Mouse (Mus musculus): ENCODE measurements at regions not wholly inside any gene's neighbourhood (a gene's known extent, or its start where the extent isn't known, plus 50 kb on each side); places are given as distances from the start of the nearest gene placed in this dataset.

DNA sequence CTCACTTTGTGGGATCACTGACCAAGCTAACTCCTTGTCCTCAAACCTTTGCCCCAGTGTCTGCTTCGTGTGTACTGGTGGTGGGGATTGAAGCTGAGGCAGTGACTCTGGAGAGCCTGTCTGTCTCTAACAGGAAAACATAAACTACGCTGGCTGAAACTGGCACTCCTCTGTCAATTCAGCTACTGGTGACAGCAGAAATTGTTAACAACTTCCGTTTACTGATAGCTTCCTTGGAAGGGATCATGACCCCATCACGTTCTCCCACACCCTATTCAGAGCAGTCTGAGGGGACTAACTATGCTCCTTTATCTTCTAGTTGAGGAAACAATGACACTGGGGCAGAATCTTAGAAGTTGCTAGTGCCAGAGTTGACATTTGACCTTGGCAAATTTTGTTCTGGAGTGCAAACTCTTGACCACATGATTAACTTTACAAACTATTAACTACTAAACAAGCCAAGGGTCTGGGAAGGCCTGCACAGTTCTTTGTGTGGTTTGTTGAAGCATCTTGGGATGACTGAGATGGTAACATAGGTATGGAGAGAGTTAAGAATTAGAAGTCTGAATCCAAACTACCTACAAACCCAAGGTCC, 96.7 kb upstream of the Max start:
- TF ChIP-seq GATA1 (IDR thresholded peaks at IDR 0.05; ENCODE audit: low read length) = no peak

DNA sequence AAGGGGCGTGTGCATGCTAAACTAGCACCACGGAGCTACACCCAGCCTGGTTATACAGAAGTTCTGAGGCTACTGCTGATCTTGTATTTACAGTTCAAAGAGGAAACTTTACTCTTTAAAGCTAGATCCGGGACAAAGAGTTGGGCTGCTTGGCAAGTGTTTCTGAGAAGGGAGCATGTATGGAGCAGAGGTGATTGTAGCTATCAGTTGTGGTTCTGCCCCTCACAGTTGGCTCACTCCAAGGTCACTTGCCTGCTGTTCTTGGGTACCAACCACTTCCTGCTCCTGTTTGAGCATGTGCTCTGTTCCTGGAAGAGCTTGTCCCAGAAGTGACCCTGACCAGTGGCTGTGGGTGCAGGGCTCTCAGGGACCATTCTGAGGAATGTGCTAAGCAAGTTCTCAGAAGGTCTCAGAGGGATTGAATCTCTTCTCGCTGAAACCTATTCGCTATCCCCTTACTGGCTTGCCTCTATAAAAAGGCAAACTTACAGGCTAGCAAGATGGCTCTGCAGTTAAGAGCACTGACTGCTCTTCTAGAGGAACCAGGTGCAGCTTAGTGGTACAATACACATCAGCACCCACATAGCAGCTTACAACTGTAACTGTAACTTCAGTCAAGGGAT, 94.9 kb upstream of the Max start:
- no peak for TF ChIP-seq GATA1 (IDR thresholded peaks at IDR 0.05; ENCODE audit: low read length)

DNA sequence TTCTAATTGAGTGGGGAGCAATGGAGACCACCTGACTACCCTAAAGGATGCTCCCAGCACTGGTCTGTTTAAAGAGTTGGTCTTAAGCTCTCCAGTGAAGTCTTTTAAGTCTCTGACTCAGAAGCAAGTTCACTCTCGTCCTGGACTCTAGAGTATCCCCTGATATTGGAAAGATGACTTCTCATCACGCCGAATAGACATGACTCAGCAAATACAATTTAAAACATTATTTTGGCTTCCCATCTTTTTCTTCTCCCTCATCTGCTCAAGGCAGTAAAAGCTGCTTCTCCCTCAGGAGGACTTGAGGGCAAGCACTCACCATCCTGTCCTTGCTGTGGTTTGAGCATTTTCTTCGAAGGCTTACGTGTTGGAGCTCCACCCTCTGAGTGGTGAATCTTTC, 92.7 kb upstream of the Max start:
- no peak for TF ChIP-seq GATA1 (IDR thresholded peaks at IDR 0.05; ENCODE audit: low read length)

DNA sequence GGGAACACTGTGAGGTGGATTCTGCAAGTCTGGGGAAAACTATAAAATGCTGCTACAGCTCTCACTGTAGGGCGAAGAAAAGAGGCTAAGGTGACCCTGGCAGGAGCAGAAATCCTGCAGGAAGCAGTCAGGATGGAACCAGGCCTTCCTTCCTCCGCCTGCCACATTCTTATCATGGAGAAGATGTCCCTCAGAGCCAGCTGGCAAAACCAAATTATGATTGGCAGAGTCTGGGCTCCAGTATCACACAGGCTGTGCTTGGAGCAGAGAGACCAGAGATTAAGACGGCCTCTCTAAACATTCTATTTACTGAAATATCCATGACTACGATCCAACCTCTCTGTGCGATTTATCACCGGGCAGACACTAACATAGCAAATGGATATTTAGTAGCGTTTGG, 92.2 kb upstream of the Max start:
- TF ChIP-seq GATA1 (IDR thresholded peaks at IDR 0.05; ENCODE audit: low read length) = no peak

DNA sequence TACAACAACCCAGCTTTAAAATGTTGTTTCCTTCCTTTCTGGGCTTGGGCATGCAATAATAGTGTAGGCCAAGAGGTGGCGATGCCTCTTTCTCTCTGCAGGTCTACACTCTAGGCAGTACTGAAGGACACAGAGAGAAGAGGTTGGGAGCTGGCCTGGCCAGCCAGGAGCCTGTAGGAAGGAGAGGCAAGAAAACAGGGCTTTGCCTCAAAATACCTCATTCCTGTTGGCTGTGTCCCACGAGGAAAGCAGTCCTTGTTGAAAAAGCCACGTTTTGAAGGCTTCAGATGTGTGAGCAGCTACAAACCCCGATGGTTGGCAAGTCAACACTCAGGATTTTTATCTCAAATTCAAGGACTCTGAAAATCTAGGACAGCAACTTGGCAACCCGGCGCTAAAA, 90.9 kb upstream of the Max start:
- TF ChIP-seq GATA1 (IDR thresholded peaks at IDR 0.05; ENCODE audit: low read length) = no peak

DNA sequence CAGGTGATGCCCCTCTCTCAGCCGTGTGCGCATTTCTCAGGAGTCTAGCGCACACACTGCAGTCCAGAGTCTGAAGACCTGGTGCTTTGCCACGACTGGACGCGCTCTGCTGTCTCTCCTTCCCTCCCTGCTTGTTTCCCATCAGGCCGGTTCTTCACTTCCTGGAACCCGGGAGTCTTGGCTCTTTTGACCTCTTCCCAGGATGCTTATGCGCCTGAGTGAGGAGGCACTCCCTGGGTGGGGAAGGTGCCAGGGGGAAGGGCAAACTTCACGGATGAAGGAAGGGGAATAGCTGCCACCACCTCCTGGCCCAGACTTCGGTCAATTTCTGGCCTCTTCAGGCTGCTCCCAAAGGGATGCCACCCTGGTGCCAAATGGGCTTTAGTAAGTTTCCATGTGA, 86.4 kb upstream of the Max start:
- no peak for TF ChIP-seq GATA1 (IDR thresholded peaks at IDR 0.05; ENCODE audit: low read length)

DNA sequence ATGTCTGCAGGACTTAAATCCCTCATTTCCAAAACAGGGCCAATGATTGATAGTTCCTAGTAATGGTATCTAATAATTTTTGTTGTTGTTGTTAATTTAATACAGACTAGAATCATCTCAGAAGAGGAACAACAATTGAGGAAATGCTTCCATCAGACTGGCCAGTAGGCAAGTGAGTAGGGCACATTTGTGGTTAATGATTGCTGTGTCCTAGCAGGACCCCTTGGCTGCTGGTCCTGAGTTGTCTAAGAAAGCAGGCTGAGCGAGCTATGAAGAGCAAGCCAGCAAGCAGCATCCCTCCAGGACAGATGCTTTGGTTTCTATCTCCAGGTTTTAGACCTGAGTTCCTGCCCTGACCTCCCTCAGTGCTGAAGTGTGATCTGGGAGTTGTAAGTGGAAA, 85.3 kb upstream of the Max start:
- no peak for TF ChIP-seq GATA1 (IDR thresholded peaks at IDR 0.05; ENCODE audit: low read length)

DNA sequence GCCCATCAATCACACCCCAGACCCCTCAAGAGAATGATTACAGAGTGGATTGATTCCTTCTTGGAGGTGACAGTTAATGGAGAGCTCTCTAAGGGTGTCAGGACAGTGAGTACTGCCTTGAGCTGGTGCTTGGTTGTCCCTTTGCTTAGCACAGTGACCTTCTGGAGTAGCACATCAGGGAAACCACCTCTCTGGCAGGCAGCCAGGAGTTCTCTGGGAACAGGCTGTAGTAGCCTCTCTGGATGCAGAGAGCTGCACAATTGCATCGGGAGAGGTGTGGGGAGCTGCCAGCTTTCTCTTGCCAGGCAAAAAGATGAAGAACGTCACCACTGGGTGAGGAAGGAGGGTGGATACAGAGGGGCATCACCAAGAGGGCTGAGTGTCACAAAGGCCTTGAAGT, 84.0 kb upstream of the Max start:
- TF ChIP-seq GATA1 (IDR thresholded peaks at IDR 0.05; ENCODE audit: low read length) = no peak

DNA sequence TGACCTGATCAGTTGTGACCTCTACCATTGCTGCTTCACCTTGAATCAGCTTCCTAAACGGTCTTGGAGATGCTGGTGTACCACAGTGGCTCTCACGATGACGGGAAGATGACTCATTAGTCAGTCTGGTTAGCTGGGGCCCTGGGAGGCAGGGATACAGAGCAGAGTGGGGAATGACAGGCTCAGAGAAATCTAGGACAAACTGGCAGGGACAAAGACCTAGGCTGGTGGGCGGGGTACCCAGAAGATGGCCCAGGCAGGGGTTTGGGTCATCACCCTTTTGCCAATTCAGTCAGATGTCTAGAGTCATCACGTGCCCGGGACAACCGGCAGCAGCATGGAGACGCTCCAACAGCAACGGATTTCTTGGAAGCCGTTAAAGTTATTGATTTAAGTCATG, 83.4 kb upstream of the Max start:
- TF ChIP-seq GATA1 (IDR thresholded peaks at IDR 0.05; ENCODE audit: low read length) = no peak

DNA sequence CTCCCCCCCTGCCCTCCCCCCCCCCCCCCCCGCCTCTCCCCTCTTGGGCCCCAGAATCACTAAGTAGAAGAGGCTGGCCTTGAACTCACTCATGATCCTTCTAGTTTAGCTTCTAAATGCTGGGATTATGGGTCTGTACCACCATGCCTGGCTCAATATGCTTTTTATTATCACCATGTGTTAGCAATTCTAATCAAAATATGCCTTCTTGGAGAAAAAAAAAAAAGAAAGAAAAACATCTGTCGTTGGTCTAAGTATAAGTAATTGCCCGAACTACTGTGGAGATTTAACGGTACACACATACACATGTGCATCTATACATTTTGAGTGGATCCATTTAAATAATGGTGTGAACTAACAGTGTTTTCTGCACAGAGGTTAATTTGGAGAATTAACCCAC, 80.4 kb upstream of the Max start:
- no peak for TF ChIP-seq GATA1 (IDR thresholded peaks at IDR 0.05; ENCODE audit: low read length)

DNA sequence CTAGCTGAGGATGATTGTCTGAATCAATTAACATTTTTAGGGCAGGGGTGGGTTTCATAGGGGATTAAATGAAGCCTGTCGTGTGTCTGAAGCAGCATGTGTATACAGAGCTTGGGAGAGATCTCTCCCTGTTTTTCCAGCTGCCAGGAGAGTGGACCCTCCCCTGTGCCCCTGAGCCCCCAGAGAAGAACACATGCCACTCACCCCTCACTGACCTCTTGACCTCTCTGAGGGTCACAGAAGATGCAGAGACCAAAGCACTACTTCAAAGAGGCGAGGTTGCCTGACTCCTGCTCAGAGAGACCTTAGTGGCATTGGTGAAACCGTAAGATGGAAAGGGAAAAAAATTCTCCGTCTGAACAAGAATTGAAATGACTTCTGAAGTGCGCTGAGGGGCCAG, 79.1 kb upstream of the Max start:
- TF ChIP-seq GATA1 (IDR thresholded peaks at IDR 0.05; ENCODE audit: low read length) = no peak

DNA sequence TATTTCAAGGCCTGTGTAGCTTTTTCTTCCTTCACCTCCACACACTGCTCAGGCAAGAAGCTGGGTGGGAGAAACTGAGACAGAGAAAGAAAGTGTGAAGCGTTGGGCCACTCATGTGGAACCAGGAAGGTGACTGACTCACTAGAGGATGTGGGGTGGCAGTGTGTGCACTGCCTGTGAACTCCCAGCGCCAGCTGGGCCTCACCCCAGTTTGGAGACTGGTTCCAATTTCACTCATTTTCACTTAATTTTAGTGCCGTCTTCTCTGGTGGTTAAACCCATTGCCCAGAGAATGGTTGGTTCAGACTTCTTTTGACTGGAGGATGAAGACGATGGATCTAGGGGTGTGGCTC, 77.9 kb upstream of the Max start:
- no peak for TF ChIP-seq GATA1 (IDR thresholded peaks at IDR 0.05; ENCODE audit: low read length)

DNA sequence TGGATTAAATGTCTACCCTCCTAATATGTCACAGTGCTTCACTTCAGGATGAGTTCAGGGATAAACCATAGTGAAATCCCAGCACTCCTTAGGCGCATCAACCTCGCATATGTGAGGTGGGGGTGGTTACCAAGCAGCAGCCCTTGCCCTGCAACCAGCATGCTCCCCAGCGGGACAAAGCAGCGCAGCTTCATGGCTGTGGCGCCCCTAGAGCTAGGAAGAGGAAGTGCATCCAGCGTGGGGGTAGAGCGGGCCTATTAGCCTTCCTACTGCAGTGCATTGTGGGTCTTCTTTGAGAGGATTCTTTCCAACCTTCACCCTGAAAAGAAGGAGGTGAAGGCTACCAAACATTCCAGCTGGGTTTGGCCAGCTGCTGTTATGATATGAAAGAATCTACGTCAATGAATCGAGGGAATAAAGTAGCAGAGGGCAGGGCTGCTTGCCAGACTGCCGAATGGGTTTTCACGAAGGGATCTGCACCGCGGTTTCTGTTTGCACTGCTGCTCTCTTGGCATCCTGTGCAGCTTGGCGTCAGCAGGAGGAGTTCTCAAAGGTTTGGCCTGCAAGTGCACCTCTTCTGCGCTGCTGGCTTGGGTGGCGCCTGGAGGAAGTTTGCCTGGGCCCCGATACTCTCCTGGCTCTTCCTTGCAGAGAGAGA, 77.4 kb upstream of the Max start:
- no peak for TF ChIP-seq GATA1 (IDR thresholded peaks at IDR 0.05; ENCODE audit: low read length)

DNA sequence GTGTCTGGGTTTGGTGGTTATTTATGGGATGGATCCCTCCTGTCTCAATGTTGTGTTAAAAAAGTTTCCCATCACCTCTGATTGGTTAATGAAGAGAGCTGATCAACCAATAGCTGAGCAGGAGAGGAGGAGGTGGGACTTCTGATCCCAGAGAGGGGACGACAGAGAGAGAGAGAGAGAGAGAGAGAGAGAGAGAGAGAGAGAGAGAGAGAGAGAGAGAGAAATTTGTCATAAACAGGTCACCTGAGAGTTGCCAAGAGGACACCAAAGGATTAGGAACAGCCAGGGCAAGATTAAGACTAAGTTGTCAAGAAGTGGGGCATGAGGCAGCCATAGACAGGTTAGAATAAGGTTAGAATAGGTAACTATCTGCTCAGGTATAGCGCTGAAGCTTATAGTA, 73.7 kb upstream of the Max start:
- no peak for TF ChIP-seq GATA1 (IDR thresholded peaks at IDR 0.05; ENCODE audit: low read length)

DNA sequence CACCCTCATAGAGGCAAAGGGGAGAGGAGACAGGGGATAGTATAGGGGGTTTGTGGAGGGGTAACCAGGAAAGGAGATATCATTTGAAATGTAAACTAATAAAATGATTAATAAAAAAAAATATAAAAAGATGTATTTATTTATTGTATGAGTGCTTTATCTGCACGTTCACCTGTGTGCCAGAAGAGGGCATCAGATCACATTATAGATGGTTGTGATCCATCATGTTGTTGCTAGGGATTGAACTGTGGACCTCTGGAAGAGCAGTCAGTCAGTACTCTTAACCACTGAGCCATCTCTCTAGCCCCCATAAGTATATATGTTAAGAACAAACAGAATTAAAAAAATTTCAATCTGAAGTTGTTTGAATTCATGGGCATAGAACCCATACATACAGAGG, 69.4 kb upstream of the Max start:
- TF ChIP-seq GATA1 (IDR thresholded peaks at IDR 0.05; ENCODE audit: low read length) = no peak

DNA sequence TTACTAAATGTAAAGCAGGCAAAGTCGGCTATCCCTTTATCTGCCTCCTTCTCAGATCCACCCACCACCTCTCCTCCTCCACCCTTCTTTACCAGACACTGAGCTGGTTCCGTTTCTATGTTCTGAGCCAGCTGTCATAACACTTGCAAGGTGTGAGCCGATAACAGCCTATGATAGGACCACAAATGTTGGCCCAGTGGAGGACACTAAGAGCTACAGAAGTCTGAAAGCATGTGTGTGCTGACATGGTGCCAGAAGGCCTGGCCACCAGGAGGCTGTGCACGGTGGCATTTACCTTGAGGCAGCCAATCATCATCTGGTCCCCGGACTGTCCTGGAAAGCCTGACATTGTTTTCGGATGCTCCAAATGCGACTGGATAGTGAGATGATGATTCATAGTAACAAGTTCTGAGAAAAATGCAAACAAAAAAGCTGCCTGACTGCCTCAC, 63.5 kb upstream of the Max start:
- peak; percentile 6 for TF ChIP-seq GATA1 (IDR thresholded peaks at IDR 0.05; ENCODE audit: low read length)

DNA sequence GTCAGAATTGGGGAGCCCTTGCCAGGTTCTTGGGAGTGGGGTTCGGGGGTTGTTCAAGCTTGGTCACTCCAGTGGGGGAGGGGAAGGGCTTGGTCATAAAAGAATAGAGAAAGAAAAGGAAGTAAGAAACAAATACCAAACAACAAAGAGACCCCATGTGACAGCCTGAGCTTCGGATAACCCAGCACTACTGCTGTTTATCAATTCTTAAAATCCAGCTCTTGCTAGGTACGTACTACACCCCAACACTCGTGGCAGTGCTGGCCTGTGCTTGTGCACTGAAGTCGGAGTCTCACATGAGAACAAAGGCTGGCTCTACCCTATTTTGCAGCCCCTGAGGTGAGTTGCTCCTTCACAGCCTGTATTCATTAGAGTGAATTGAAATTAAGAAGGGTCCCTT, 60.5 kb upstream of the Max start:
- no peak for TF ChIP-seq GATA1 (IDR thresholded peaks at IDR 0.05; ENCODE audit: low read length)
